Mouse (Mus musculus) bone marrow, adult 2 months (tissue): ENCODE data around the gene Gadd45a.

ENCODE experiments used
- CTCF ChIP-seq: fragments of 200-500 bp; IDR thresholded peaks from 2 replicates; pipeline ENCODE4 v1.5.1; 2011; ENCODE audit warnings: low read length, control low read depth; ENCODE audit not compliant: control insufficient read depth, insufficient read depth
- POLR2A ChIP-seq: fragments of 200-500 bp; IDR thresholded peaks from 2 replicates; pipeline ENCODE4 v1.6.1; 2011; ENCODE audit warnings: low read depth, mild to moderate bottlenecking, control low read depth, low read length, borderline replicate concordance; ENCODE audit not compliant: control insufficient read depth

- TF ChIP-seq CTCF (no peak), POLR2A (no peak)
Observed at GRCm38 (mm10) chr6:67045424-67045823, 8.2 kb upstream of the Gadd45a start.
